Mouse (Mus musculus) left cerebral cortex, postnatal 36 days (tissue): Measurements from ENCODE around the gene Eci1. TPM values are rescaled to one million over a fixed set of nuclear protein-coding genes. Genes with fewer than 3 reads are reported as not detected.
A peak's percentile ranks its signal among the peaks of the same experiment; 100 is the strongest.

ENCODE experiments used
- DNase-seq, 2 experiments: peaks; one replicate each; pipeline ENCODE4 v3.0.0; 2021 to 2022; ENCODE audit warnings: low spot score in 2 of 2, mixed read lengths in 1 of 2
- intact Hi-C: fragments of 180-260 bp; cut with DNase I; formaldehyde crosslinking; loops from one replicate; pipeline ENCODE4 v1.15.1; 2025
- total RNA-seq, 2 experiments: library from RNA; stranded (reverse); gene quantifications; 2 replicates each; pipeline ENCODE4 v1.2.3; 2021

The Eci1 gene
- total RNA-seq, 2 experiments from 2014 or later = 26.7 to 30.3 TPM

DNA sequence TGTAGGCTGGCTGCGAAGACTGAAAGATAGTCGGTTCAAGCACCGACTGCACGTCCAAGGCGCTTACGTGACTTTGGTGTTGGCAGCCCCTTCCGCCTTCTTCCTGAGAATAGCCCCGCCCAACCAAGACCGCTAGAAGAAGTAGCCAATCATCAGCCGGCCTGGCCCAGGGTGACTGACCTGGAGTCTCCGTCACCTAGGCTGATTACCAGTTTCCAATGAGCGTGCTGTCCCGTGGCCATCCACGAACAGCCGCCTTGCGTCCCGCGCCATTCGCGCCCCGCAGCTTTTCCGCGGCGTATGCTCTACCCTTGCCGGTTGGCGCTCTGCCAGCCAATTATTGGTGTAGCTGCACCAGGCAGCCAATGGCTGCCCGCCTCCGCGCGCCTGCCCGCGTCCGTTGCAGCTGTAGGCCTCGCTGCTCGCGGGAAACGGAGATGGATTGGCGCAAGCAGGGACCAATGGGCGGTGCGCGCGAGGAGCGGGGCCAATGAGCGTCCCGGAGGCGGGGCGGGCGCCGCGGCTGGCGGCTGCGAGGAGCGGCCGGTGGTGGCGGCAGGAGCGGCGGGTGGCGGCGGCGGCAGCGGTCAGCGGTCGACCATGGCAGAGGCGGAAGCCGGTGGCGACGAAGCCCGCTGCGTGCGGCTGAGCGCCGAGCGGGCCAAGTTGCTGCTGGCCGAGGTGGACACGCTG is 43.6 kb downstream of the Eci1 start, which contains the start of the genes E4f1 and Pgp:
Gene E4f1, minus strand, starts transcription at position 404 of the 693 bp plus-strand sequence.
Gene Pgp, plus strand, starts transcription at position 483 of the 693 bp plus-strand sequence.
- intact Hi-C loops = no loop called here

DNA sequence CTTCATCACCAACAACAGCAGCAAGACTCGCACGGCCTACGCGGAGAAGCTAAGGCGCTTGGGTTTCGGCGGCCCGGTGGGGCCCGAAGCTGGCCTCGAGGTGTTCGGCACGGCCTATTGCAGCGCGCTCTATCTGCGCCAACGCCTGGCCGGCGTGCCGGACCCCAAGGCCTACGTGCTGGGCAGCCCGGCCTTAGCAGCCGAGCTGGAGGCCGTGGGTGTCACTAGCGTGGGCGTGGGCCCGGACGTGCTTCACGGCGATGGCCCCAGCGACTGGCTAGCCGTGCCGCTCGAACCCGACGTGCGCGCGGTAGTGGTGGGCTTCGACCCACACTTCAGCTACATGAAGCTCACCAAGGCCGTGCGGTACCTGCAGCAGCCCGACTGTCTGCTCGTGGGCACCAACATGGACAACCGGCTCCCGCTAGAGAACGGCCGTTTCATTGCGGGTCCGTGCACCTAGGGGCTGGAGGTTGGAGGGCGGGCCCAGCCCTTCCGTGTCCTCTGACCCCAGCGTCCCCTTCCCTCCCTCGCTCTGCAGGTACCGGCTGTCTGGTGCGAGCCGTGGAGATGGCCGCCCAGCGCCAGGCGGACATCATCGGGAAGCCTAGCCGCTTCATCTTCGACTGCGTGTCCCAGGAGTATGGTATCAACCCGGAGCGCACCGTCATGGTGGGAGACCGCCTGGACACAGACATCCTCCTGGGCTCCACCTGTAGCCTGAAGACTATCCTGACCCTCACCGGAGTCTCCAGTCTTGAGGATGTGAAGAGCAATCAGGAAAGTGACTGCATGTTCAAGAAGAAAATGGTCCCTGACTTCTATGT is 44.5 kb downstream of the Eci1 start:
- intact Hi-C loops = no loop called here
- DNase-seq = peak; percentile 55 to 65

More for the DNA sequence above, 43.6 kb downstream of the Eci1 start, which contains the start of the genes E4f1 and Pgp:
- peak; percentile 99 for DNase-seq

DNA sequence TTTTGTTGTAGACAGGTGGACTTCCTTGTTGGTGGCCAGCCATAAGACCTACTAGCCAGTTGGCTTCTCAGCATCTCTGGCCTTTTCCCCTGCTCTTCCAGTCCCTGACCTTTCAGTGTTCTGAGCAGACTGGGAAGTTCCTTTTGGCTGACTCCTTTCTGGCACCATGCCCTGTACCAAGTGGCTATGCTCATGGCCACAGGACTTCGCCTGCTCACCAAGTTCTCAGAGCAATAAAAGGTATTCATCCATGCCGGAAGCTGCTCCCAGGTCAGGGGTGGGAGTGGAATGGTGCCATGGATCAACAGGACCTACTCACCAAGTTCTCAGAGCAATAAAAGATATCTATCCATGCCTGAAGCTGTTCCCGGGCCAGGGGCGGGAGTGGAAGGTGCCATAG is 46.1 kb downstream of the Eci1 start:
- intact Hi-C loops = no loop called here
- DNase-seq = peak in 1 of 2 experiments; percentile 14

DNA sequence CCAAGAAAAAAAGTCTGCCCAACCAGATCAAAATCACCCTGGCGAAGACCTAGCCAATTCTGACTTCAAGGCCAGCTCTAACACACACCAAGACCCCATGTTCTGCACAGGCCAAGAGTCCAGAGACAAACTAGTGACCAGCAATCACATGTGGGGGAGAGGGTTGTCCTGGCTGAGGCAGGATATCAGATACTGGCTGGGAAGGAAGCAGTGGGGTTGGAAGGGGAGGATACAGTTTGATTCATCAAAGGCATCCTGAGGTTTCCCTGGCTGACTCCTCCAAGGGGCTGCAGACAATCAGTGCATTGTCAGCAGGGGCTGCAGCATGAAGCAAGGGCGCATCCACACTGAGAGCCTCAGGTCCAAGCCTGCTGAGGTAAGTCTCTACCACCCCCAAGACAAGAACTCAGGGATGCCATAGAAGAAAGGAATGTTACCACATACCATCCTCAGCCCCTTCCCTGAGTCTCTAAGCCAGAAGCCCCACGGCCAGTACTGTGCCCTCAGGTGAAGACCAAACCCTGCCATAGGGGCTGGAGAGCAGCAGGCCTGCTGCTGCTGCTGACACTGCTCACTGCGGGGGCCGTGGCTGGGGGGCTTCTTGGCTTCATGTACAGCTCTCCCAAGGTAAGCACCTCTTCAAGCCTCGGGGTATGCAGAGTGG is 47.3 kb downstream of the Eci1 start, which contains the start of gene Bricd5:
Gene Bricd5, plus strand, starts transcription at position 273 of the 664 bp plus-strand sequence.
- intact Hi-C loops = no loop called here
- no peak for DNase-seq

- peak in 1 of 2 experiments; percentile 30 for DNase-seq
- intact Hi-C loops = no loop called here
Observed at GRCm38 (mm10) chr17:24474557-24474956, 48.1 kb downstream of the Eci1 start.

DNA sequence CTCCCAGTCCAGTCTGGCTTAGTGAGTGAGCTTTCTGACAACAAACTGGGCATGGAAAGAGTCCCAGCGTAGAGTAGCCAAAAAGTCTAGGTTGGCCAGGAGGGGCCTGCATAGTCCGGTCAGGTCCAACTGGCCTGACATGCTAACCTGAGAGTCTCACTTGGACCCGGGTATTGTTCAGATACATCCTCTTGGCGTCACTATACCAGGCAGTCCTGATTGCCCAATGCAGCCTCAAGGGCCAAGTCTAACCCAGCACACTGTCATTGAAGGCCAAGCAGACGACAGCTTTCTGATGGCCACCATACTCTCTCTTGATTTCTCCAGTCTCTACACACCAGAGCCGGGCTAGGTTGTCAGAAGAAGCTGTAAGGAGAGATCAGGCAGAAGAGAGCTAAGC is 49.1 kb downstream of the Eci1 start:
- no peak for DNase-seq
- intact Hi-C loops = loop anchor here (5.0 kb wide), 1 partner anchor 37 kb away; no protein-coding TSS in a partner anchor

- intact Hi-C loops = loop anchor here (5.0 kb wide), 1 partner anchor 36 kb away; no protein-coding TSS in a partner anchor
- DNase-seq = no peak
Observed at GRCm38 (mm10) chr17:24476022-24476776, 49.8 kb downstream of the Eci1 start.

- intact Hi-C loops = loop anchor here (5.0 kb wide), 1 partner anchor 35 kb away; no protein-coding TSS in a partner anchor
- no peak for DNase-seq
Observed at GRCm38 (mm10) chr17:24477053-24477984, 50.9 kb downstream of the Eci1 start.

GRCm38 (mm10) chr17:24477985-24478600 is 51.7 kb downstream of the Eci1 start:
- intact Hi-C loops = loop anchor here (5.0 kb wide), 1 partner anchor 34 kb away; no protein-coding TSS in a partner anchor
- no peak for DNase-seq

DNA sequence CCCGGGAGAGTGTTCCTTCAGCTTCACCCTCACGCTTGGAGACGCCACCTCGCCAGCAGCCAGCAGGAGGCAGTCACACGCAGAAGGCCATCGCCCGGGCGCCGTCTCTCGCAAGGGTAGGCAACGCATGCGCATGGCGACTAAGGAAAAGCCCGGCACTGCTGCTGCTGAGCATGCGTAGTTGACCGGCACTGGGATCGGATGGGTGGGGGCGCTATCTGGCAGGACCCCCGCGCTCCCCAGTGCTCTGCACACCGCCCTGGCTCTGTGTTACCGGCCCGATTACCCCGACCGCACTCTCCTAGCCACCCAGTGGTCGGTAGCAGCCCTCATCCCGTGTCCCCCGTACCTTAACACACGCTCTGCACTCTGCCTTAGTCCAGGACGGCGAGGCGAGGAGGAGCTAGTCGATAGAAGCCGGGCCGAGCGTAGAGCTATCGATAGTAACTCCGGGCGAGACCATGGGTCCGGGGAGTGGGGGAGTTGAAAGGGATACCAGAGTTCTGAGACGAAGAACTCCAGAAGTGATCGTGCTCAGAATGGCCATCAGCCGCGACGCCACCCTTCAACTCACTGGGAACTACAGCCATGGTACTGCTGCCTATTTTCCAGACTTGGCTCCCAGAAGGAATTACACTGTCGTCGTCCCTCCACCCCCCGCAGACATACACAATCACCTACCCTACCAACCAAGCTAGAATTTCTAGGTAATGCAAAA is 52.4 kb downstream of the Eci1 start, which contains the start of gene Mlst8:
Gene Mlst8, minus strand, starts transcription at position 416 of the 718 bp plus-strand sequence.
- intact Hi-C loops = loop anchor here (5.0 kb wide), 1 partner anchor 33 kb away; no protein-coding TSS in a partner anchor
- peak; percentile 98 for DNase-seq

DNA sequence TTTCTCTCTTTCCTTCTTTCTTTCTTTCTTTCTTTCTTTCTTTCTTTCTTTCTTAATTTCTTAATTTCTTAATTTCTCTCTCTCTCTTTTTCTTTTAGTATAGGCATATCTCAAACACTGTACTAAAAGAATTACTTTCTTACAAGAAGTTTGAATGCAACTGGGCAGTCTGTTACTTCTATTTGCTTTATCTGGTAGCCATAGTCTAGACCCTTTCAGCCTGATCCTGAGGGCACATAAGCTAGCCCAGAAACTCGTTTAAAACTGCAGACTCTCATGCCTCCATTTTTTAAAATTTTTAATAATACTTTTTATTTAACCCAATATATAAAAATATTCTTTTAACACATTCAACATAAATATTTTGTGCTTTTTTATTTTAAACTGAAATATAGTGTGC is 53.0 kb downstream of the Eci1 start:
- intact Hi-C loops = loop anchor here (5.0 kb wide), 1 partner anchor 33 kb away; no protein-coding TSS in a partner anchor
- DNase-seq = no peak

DNA sequence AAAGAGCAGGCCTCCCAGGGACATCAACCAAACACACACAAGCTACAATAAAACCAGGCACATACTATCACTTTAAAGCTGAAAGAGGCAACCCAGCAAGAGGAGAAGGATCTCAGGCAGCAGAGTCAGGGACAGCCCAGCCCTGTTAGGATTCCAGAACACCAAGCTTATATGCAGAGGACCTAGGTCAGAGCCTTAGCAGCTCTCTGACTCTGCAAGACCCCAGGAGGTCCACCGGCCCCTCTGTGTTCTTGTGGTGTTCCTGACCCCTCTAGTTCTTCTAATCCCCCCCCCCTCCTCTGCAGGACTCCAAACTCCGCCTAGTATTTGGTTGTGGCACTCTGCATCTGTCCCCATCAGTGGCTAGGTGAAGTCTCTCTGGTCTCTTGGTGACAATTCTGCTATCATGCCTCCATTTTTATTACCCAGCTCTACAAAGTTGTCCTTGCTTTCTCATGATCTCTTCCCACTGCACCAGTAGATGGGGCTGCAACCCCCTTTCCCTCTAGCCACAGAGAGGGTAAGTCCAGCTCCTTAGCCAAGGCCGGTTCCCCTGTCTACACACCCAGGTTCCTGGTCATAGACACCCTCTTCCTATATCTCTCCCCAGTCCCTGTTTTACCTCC is 53.9 kb downstream of the Eci1 start:
- intact Hi-C loops = no loop called here
- DNase-seq = no peak

DNA sequence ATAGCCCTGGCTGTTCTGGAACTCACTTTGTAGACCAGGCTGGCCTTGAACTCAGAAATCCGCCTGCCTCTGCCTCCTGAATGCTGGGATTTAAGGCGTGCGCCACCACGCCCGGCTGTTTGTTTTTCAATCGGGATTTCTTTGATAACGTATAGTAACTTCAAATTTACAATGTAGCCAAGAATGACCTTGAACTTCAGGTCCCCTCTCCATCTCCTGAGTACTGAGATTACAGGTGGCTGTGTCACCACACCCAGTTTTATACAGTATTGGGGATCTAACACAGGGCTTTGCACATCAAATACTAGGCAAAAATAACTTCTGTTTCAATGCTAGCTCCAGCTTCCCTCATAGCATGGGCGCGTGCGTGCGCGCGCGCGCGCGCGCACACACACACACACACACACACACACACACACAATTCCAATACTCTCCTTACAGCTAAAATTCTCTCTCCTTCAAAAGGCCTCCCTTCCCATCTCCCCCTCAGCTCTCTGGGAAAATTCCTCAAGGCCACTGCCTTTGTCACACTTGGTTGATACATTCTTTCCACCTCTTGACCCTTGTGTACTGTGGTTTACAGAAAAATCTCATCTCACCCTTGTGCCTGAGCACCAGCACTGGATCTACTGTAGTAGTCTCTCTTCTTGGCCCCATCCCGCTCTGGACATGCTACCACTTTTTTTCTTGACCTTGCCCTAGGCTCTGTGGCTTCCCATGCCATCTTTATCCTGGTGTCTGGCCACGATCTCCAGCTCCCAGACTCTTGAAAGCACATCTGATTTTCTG is 54.8 kb downstream of the Eci1 start:
- intact Hi-C loops = no loop called here
- DNase-seq = no peak

DNA sequence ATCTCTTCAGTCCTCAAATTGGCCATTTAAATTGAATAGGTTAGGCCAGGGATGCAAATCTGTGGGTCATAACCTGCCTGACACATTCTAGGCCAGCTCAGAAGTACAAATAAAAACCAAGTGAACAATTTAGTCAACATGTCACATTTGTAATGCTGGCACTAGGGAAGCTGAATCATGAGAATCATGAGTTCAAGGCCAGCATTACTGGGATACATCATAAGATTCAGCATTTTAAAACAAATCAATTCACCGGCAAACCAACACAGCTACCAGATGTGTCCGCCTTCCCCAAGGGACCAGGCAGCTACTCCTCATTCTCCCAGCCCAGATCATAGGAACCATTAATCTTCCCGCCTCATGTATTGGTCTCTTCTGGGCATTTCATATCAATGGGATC is 57.1 kb downstream of the Eci1 start:
- DNase-seq = no peak
- intact Hi-C loops = no loop called here

GRCm38 (mm10) chr17:24485090-24485860 is 58.8 kb downstream of the Eci1 start:
- intact Hi-C loops = no loop called here

More at GRCm38 (mm10) chr17:24485090-24485860, 58.8 kb downstream of the Eci1 start:
- DNase-seq = no peak
